Mouse (Mus musculus): Measurements from ENCODE around the gene Cntn6.

Cntn6 gene

GRCm38 (mm10) chr6:104758125-104758524, 265.5 kb downstream of the Cntn6 start:
- no peak for DNase-seq (ENCODE audit: low spot score in 2 of 2)

- no peak for DNase-seq (ENCODE audit: low spot score in 2 of 2)
Measured at GRCm38 (mm10) chr6:104761226-104761625, 268.6 kb downstream of the Cntn6 start.

- DNase-seq (ENCODE audit: low spot score in 2 of 2) = no peak
Measured at GRCm38 (mm10) chr6:104783891-104784290, 291.3 kb downstream of the Cntn6 start.

- DNase-seq (ENCODE audit: low spot score in 2 of 2) = no peak
Measured at GRCm38 (mm10) chr6:104787502-104787901, 294.9 kb downstream of the Cntn6 start.

DNA sequence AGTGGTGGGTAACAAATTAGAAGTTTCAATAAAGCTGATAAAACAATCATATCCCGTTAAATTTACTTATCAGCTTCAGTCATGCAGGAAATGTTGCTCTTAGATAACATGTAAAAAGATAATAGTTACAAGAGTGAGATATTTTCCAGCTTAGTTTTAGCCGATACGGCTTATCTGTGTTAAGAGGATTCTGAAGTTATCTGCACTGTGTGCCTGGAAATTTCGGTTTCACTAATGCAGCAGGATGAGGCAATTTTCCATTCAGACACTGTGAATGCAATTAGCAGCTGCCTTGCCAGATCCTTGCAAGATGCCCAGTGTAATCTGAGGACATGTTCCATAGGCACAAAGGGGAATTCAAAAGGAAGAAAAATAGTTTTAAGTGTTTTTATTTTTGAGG, 315.9 kb downstream of the Cntn6 start:
- DNase-seq (ENCODE audit: low spot score in 2 of 2) = no peak

DNA sequence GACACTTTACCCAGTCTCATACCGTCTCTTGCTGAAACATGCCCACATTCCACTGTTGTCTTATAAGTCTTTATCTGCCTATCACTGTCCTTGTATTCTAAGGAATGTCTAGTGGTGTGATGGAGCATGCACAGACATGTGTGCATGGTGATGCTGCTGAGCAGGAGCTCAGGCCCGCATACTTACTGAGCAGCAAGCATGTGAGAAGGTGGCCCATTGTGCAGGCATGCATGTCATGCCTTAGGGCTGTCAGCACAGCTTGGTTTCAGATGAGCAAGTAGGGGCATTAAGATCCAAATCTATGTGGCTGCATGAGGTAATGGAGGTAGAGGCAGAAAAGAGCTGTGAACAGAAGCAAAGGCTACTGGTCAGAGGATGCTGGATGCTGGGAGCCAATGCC, 323.0 kb downstream of the Cntn6 start:
- DNase-seq (ENCODE audit: low spot score in 2 of 2) = no peak

GRCm38 (mm10) chr6:104879711-104880110, 387.1 kb downstream of the Cntn6 start:
- DNase-seq (ENCODE audit: low spot score in 2 of 2) = no peak

GRCm38 (mm10) chr6:104884021-104884420, 391.4 kb downstream of the Cntn6 start:
- no peak for DNase-seq (ENCODE audit: low spot score in 2 of 2)

DNA sequence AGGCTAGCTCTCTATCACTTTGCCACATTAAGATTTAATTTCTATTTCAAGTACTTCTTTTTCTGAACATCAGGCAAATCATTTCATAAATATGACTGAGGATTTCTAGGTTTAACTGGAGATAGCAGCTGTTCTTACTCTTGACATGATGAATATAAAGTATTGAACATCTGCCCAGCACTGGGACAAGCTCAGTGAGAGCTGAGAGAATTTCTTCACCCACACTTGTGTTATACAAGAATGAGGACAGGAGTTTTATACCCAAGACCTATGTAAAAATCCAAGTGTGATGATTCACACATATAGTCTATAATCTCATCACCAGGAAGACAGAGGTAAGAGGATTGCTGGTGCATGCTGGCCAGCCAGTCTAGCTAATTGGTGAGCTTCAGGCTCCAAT, 393.2 kb downstream of the Cntn6 start:
- no peak for DNase-seq (ENCODE audit: low spot score in 2 of 2)

DNA sequence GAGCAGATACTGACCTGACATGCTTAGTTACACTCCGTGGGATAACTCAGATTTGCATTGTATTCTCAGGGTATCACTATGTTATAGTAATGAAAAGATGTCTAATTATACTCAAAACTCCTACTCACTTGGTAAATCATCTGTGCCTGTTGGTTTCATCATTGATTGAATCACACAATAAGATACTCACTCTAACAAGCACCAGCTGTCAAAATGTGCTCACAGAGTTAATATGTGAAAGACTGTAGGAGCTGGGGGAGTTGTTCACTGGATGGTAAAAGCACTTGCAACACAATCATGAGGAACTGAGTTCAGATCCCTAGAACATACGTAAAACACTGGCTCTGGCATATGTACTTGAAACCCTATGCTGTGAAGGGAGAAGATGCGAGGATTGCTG, 398.5 kb downstream of the Cntn6 start:
- no peak for DNase-seq (ENCODE audit: low spot score in 2 of 2)
